Mouse (Mus musculus): ENCODE results near the gene Nr1d1. TPM values are rescaled to one million over a fixed set of nuclear protein-coding genes. Genes with fewer than 3 reads are reported as not detected.
A peak's percentile ranks its signal among the peaks of the same experiment; 100 is the strongest.

The Nr1d1 gene
- polyA plus RNA-seq, 1 experiment from 2014 or later: 1.9 TPM

GRCm38 (mm10) chr11:98729119-98729588, 46.0 kb downstream of the Nr1d1 start, which contains the start of gene Med24:
Gene Med24, minus strand, starts transcription at chr11:98729435.
- no peaks in the 10 kb centered on the region for H3K27me3 ChIP-seq (replicated peaks; ENCODE audit: control insufficient read depth, insufficient read depth, low read length)
- peaks cover 26% of the 10 kb centered on the region for H3K4me1 ChIP-seq (ENCODE audit: control insufficient read depth, insufficient read depth, low read length)
- H3K4me3 ChIP-seq (ENCODE audit: low read depth, low read length): peak within 1 kb of the TSS; percentile 61
- peaks cover 3% of the 10 kb centered on the region; the same call in 1 of the 2 replicates for H3K9me3 ChIP-seq (ENCODE audit: control insufficient read depth, low read length)
- DNase-seq (ENCODE audit: low spot score) (peak; percentile 97), ATAC-seq (ENCODE audit: low read depth) (peak; percentile 94)
- H3K9ac ChIP-seq (ENCODE audit: low read depth, low read length): peak within 1 kb of the TSS; percentile 67
- under 1% methylated on average over 16 of the region's 16 CpGs for WGBS
- peak within 1 kb of the TSS; percentile 77 for H3K27ac ChIP-seq (replicated peaks; ENCODE audit: low read depth, low read length)
- peaks cover 30% of the 10 kb centered on the region for H3K36me3 ChIP-seq (ENCODE audit: control insufficient read depth, insufficient read depth, low read length)
- peak within 1 kb of the TSS; percentile 76 for H3K4me2 ChIP-seq (ENCODE audit: low read depth, low read length)

GRCm38 (mm10) chr11:98725926-98726506, 49.1 kb downstream of the Nr1d1 start:
- Histone ChIP-seq H3K4me2 (ENCODE audit: low read depth, low read length) (no peak overlapping the region), H3K27me3 (replicated peaks; ENCODE audit: control insufficient read depth, insufficient read depth, low read length) (no peaks in the 10 kb centered on the region), H3K4me3 (ENCODE audit: low read depth, low read length) (no peak overlapping the region), H3K4me1 (ENCODE audit: control insufficient read depth, insufficient read depth, low read length) (peaks cover 24% of the 10 kb centered on the region), H3K27ac (replicated peaks; ENCODE audit: low read depth, low read length) (no peak overlapping the region), H3K36me3 (ENCODE audit: control insufficient read depth, insufficient read depth, low read length) (peaks cover 38% of the 10 kb centered on the region), H3K9ac (ENCODE audit: low read depth, low read length) (no peak overlapping the region), H3K9me3 (ENCODE audit: control insufficient read depth, low read length) (no peaks in the 10 kb centered on the region)
- ATAC-seq (ENCODE audit: low read depth): no peak
- WGBS: 92% methylated on average over 15 of the region's 15 CpGs
- DNase-seq (ENCODE audit: low spot score): no peak

- no peak for ATAC-seq (ENCODE audit: low read depth)
- WGBS: 74% methylated on average over 7 of the region's 7 CpGs
- peaks cover 12% of the 10 kb centered on the region for H3K4me1 ChIP-seq (ENCODE audit: control insufficient read depth, insufficient read depth, low read length)
- H3K27me3 ChIP-seq (replicated peaks; ENCODE audit: control insufficient read depth, insufficient read depth, low read length): no peaks in the 10 kb centered on the region
- H3K9me3 ChIP-seq (ENCODE audit: control insufficient read depth, low read length): no peaks in the 10 kb centered on the region
- H3K4me3 ChIP-seq (ENCODE audit: low read depth, low read length): no peak overlapping the region
- H3K9ac ChIP-seq (ENCODE audit: low read depth, low read length): no peak overlapping the region
- H3K27ac ChIP-seq (replicated peaks; ENCODE audit: low read depth, low read length): no peak overlapping the region
- DNase-seq (ENCODE audit: low spot score): no peak
- H3K36me3 ChIP-seq (ENCODE audit: control insufficient read depth, insufficient read depth, low read length): peaks cover 38% of the 10 kb centered on the region
- H3K4me2 ChIP-seq (ENCODE audit: low read depth, low read length): no peak overlapping the region
Measured at GRCm38 (mm10) chr11:98723098-98723497, 52.0 kb downstream of the Nr1d1 start.

GRCm38 (mm10) chr11:98721458-98722226, 53.5 kb downstream of the Nr1d1 start:
- WGBS: 59% methylated on average over 22 of the region's 24 CpGs
- Histone ChIP-seq H3K27me3 (replicated peaks; ENCODE audit: control insufficient read depth, insufficient read depth, low read length) (no peaks in the 10 kb centered on the region), H3K4me3 (ENCODE audit: low read depth, low read length) (no peak overlapping the region), H3K27ac (replicated peaks; ENCODE audit: low read depth, low read length) (no peak overlapping the region; the same call in 1 of the 2 replicates), H3K9ac (ENCODE audit: low read depth, low read length) (no peak overlapping the region), H3K36me3 (ENCODE audit: control insufficient read depth, insufficient read depth, low read length) (peaks cover 27% of the 10 kb centered on the region; the same call in 1 of the 2 replicates), H3K4me1 (ENCODE audit: control insufficient read depth, insufficient read depth, low read length) (peaks cover 14% of the 10 kb centered on the region), H3K4me2 (ENCODE audit: low read depth, low read length) (no peak overlapping the region), H3K9me3 (ENCODE audit: control insufficient read depth, low read length) (no peaks in the 10 kb centered on the region)
- DNase-seq (ENCODE audit: low spot score) (peak; percentile 35), ATAC-seq (ENCODE audit: low read depth) (no peak)

GRCm38 (mm10) chr11:98720756-98721155, 54.4 kb downstream of the Nr1d1 start:
- no peaks in the 10 kb centered on the region for H3K27me3 ChIP-seq (replicated peaks; ENCODE audit: control insufficient read depth, insufficient read depth, low read length)
- DNase-seq (ENCODE audit: low spot score): no peak
- H3K27ac ChIP-seq (replicated peaks; ENCODE audit: low read depth, low read length): no peak overlapping the region
- WGBS: 67% methylated on average over 2 of the region's 2 CpGs
- peaks cover 14% of the 10 kb centered on the region for H3K4me1 ChIP-seq (ENCODE audit: control insufficient read depth, insufficient read depth, low read length)
- H3K9me3 ChIP-seq (ENCODE audit: control insufficient read depth, low read length): no peaks in the 10 kb centered on the region
- ATAC-seq (ENCODE audit: low read depth): no peak
- no peak overlapping the region for H3K4me3 ChIP-seq (ENCODE audit: low read depth, low read length)
- H3K36me3 ChIP-seq (ENCODE audit: control insufficient read depth, insufficient read depth, low read length): peaks cover 29% of the 10 kb centered on the region
- no peak overlapping the region for H3K9ac ChIP-seq (ENCODE audit: low read depth, low read length)
- H3K4me2 ChIP-seq (ENCODE audit: low read depth, low read length): no peak overlapping the region

Other genes with a start within 250 kb of the Nr1d1 start
- gene Ikzf3, start 229.3 kb downstream of the Nr1d1 start, polyA plus RNA-seq (2014; fragmentation: Nextera tagmentation; extraction: Ambion mirVana): 0.18 and 0.21 TPM in 2 replicates
- 0.21 TPM in 1 of 2 replicates, not detected in the other for gene Zpbp2, start 224.2 kb downstream of the Nr1d1 start, polyA plus RNA-seq (2014; fragmentation: Nextera tagmentation; extraction: Ambion mirVana)
- 12.6 and 13.6 TPM in 2 replicates for gene Ormdl3, start 188.0 kb downstream of the Nr1d1 start, polyA plus RNA-seq (2014; fragmentation: Nextera tagmentation; extraction: Ambion mirVana)
- not detected in 2 replicates for gene Lrrc3c, start 177.0 kb downstream of the Nr1d1 start, polyA plus RNA-seq (2014; fragmentation: Nextera tagmentation; extraction: Ambion mirVana)
- gene Gm12355, start 149.7 kb downstream of the Nr1d1 start, polyA plus RNA-seq (2014; fragmentation: Nextera tagmentation; extraction: Ambion mirVana): 0.54 and 0.75 TPM in 2 replicates
- gene Gsdma3, start 149.0 kb downstream of the Nr1d1 start, polyA plus RNA-seq (2014; fragmentation: Nextera tagmentation; extraction: Ambion mirVana): not detected in 2 replicates
- not detected in 2 replicates for gene Gsdma2, start 128.6 kb downstream of the Nr1d1 start, polyA plus RNA-seq (2014; fragmentation: Nextera tagmentation; extraction: Ambion mirVana)
- 0.64 and 2.0 TPM in 2 replicates for gene Gsdma, start 111.0 kb downstream of the Nr1d1 start, polyA plus RNA-seq (2014; fragmentation: Nextera tagmentation; extraction: Ambion mirVana)
- 136 and 146 TPM in 2 replicates for gene Psmd3, start 92.8 kb downstream of the Nr1d1 start, polyA plus RNA-seq (2014; fragmentation: Nextera tagmentation; extraction: Ambion mirVana)
- gene Csf3, start 74.1 kb downstream of the Nr1d1 start, polyA plus RNA-seq (2014; fragmentation: Nextera tagmentation; extraction: Ambion mirVana): not detected in 2 replicates
- gene Med24, start 45.9 kb downstream of the Nr1d1 start, polyA plus RNA-seq (2014; fragmentation: Nextera tagmentation; extraction: Ambion mirVana): 40.7 and 49.0 TPM in 2 replicates
- 57.7 and 62.2 TPM in 2 replicates for gene Thra, start 34.7 kb downstream of the Nr1d1 start, polyA plus RNA-seq (2014; fragmentation: Nextera tagmentation; extraction: Ambion mirVana)
- gene Msl1, start 20.2 kb upstream of the Nr1d1 start, polyA plus RNA-seq (2014; fragmentation: Nextera tagmentation; extraction: Ambion mirVana): 18.1 and 18.5 TPM in 2 replicates
- 32.2 and 34.0 TPM in 2 replicates for gene Casc3, start 29.6 kb upstream of the Nr1d1 start, polyA plus RNA-seq (2014; fragmentation: Nextera tagmentation; extraction: Ambion mirVana)
- gene Rapgefl1, start 61.5 kb upstream of the Nr1d1 start, polyA plus RNA-seq (2014; fragmentation: Nextera tagmentation; extraction: Ambion mirVana): 5.7 and 6.3 TPM in 2 replicates
- gene Wipf2, start 88.3 kb upstream of the Nr1d1 start, polyA plus RNA-seq (2014; fragmentation: Nextera tagmentation; extraction: Ambion mirVana): 3.9 and 4.3 TPM in 2 replicates
- 22.7 and 23.0 TPM in 2 replicates for gene Cdc6, start 132.5 kb upstream of the Nr1d1 start, polyA plus RNA-seq (2014; fragmentation: Nextera tagmentation; extraction: Ambion mirVana)
- 46.4 and 50.3 TPM in 2 replicates for gene Rara, start 152.5 kb upstream of the Nr1d1 start, polyA plus RNA-seq (2014; fragmentation: Nextera tagmentation; extraction: Ambion mirVana)
- gene Gjd3, start 207.7 kb upstream of the Nr1d1 start, polyA plus RNA-seq (2014; fragmentation: Nextera tagmentation; extraction: Ambion mirVana): 0.34 and 0.56 TPM in 2 replicates
- gene Top2a, start 248.9 kb upstream of the Nr1d1 start, polyA plus RNA-seq (2014; fragmentation: Nextera tagmentation; extraction: Ambion mirVana): 181 and 201 TPM in 2 replicates